Mouse (Mus musculus): ENCODE measurements at regions not wholly inside any gene's neighbourhood (a gene's known extent, or its start where the extent isn't known, plus 50 kb on each side); places are given as distances from the start of the nearest gene placed in this dataset.

- Histone ChIP-seq H3K36me3 (ENCODE audit: control insufficient read depth, insufficient read depth) (no peaks in the 10 kb centered on the region), H3K4me1 (replicated peaks; ENCODE audit: control insufficient read depth, insufficient read depth, low read length) (no peaks in the 10 kb centered on the region), H3K9me3 (ENCODE audit: control insufficient read depth) (no peaks in the 10 kb centered on the region), H3K4me3 (ENCODE audit: low read depth, low read length) (no peak overlapping the region), H3K9ac (ENCODE audit: low read depth, low read length) (no peak overlapping the region), H3K27ac (ENCODE audit: low read depth, low read length) (no peak overlapping the region), H3K27me3 (replicated peaks; ENCODE audit: control insufficient read depth, insufficient read depth, low read length) (no peaks in the 10 kb centered on the region), H3K4me2 (replicated peaks; ENCODE audit: low read depth) (no peak overlapping the region)
- ATAC-seq = no peak
- WGBS = 50% methylated on average over 7 of the region's 7 CpGs
- TF ChIP-seq CTCF (IDR thresholded peaks at IDR 0.05; ENCODE audit: low read depth) = no peak
Measured at GRCm38 (mm10) chr12:12527766-12528477, 266.0 kb downstream of the Fam49a start.

GRCm38 (mm10) chr12:12527366-12527765 is 265.4 kb downstream of the Fam49a start:
- 47% methylated on average over 3 of the region's 3 CpGs for WGBS
- Histone ChIP-seq H3K9ac (ENCODE audit: low read depth, low read length) (no peak overlapping the region), H3K27ac (ENCODE audit: low read depth, low read length) (no peak overlapping the region), H3K4me1 (replicated peaks; ENCODE audit: control insufficient read depth, insufficient read depth, low read length) (no peaks in the 10 kb centered on the region), H3K4me2 (replicated peaks; ENCODE audit: low read depth) (no peak overlapping the region), H3K9me3 (ENCODE audit: control insufficient read depth) (no peaks in the 10 kb centered on the region), H3K4me3 (ENCODE audit: low read depth, low read length) (no peak overlapping the region), H3K27me3 (replicated peaks; ENCODE audit: control insufficient read depth, insufficient read depth, low read length) (no peaks in the 10 kb centered on the region), H3K36me3 (ENCODE audit: control insufficient read depth, insufficient read depth) (no peaks in the 10 kb centered on the region)
- peak; percentile 63; the same call in 1 of the 2 replicates for ATAC-seq
- TF ChIP-seq CTCF (IDR thresholded peaks at IDR 0.05; ENCODE audit: low read depth) = no peak

GRCm38 (mm10) chr12:12520311-12520852 is 258.4 kb downstream of the Fam49a start:
- WGBS = 95% methylated on average over 8 of the region's 8 CpGs
- Histone ChIP-seq H3K9ac (ENCODE audit: low read depth, low read length) (no peak overlapping the region), H3K27ac (ENCODE audit: low read depth, low read length) (no peak overlapping the region), H3K9me3 (ENCODE audit: control insufficient read depth) (no peaks in the 10 kb centered on the region), H3K36me3 (ENCODE audit: control insufficient read depth, insufficient read depth) (no peaks in the 10 kb centered on the region), H3K4me2 (replicated peaks; ENCODE audit: low read depth) (no peak overlapping the region), H3K27me3 (replicated peaks; ENCODE audit: control insufficient read depth, insufficient read depth, low read length) (no peaks in the 10 kb centered on the region), H3K4me1 (replicated peaks; ENCODE audit: control insufficient read depth, insufficient read depth, low read length) (no peaks in the 10 kb centered on the region), H3K4me3 (ENCODE audit: low read depth, low read length) (no peak overlapping the region)
- no peak for ATAC-seq
- TF ChIP-seq CTCF (IDR thresholded peaks at IDR 0.05; ENCODE audit: low read depth) = no peak

- no peaks in the 10 kb centered on the region for H3K27me3 ChIP-seq (replicated peaks; ENCODE audit: control insufficient read depth, insufficient read depth, low read length)
- whole genome bisulfite sequencing = 51% methylated on average over 5 of the region's 5 CpGs
Measured at GRCm38 (mm10) chr12:12518490-12519070, 256.6 kb downstream of the Fam49a start.

GRCm38 (mm10) chr12:12517020-12517419 is 255.1 kb downstream of the Fam49a start:
- no peaks in the 10 kb centered on the region for H3K36me3 ChIP-seq (ENCODE audit: control insufficient read depth, insufficient read depth)
- H3K27ac ChIP-seq (ENCODE audit: low read depth, low read length) = no peak overlapping the region
- H3K9me3 ChIP-seq (ENCODE audit: control insufficient read depth) = no peaks in the 10 kb centered on the region
- peak; percentile 94 for ATAC-seq
- no peak overlapping the region for H3K9ac ChIP-seq (ENCODE audit: low read depth, low read length)
- no peaks in the 10 kb centered on the region for H3K4me1 ChIP-seq (replicated peaks; ENCODE audit: control insufficient read depth, insufficient read depth, low read length)
- no peak for TF ChIP-seq CTCF (IDR thresholded peaks at IDR 0.05; ENCODE audit: low read depth)
- H3K27me3 ChIP-seq (replicated peaks; ENCODE audit: control insufficient read depth, insufficient read depth, low read length) = no peaks in the 10 kb centered on the region
- H3K4me2 ChIP-seq (replicated peaks; ENCODE audit: low read depth) = no peak overlapping the region
- WGBS = 52% methylated on average over 4 of the region's 4 CpGs
- H3K4me3 ChIP-seq (ENCODE audit: low read depth, low read length) = no peak overlapping the region

More at GRCm38 (mm10) chr12:12518490-12519070, 256.6 kb downstream of the Fam49a start:
- no peak for ATAC-seq
- no peaks in the 10 kb centered on the region for H3K9me3 ChIP-seq (ENCODE audit: control insufficient read depth)
- no peaks in the 10 kb centered on the region for H3K4me1 ChIP-seq (replicated peaks; ENCODE audit: control insufficient read depth, insufficient read depth, low read length)
- no peak overlapping the region for H3K4me2 ChIP-seq (replicated peaks; ENCODE audit: low read depth)
- no peaks in the 10 kb centered on the region for H3K36me3 ChIP-seq (ENCODE audit: control insufficient read depth, insufficient read depth)
- no peak overlapping the region for H3K4me3 ChIP-seq (ENCODE audit: low read depth, low read length)
- no peak overlapping the region for H3K9ac ChIP-seq (ENCODE audit: low read depth, low read length)
- H3K27ac ChIP-seq (ENCODE audit: low read depth, low read length) = no peak overlapping the region
- no peak for TF ChIP-seq CTCF (IDR thresholded peaks at IDR 0.05; ENCODE audit: low read depth)

- ATAC-seq = no peak
Measured at GRCm38 (mm10) chr12:12510764-12511163, 248.8 kb downstream of the Fam49a start.

More at GRCm38 (mm10) chr12:12510764-12511163, 248.8 kb downstream of the Fam49a start:
- Histone ChIP-seq H3K4me1 (replicated peaks; ENCODE audit: control insufficient read depth, insufficient read depth, low read length) (no peaks in the 10 kb centered on the region), H3K9ac (ENCODE audit: low read depth, low read length) (no peak overlapping the region), H3K4me3 (ENCODE audit: low read depth, low read length) (no peak overlapping the region), H3K36me3 (ENCODE audit: control insufficient read depth, insufficient read depth) (no peaks in the 10 kb centered on the region), H3K9me3 (ENCODE audit: control insufficient read depth) (no peaks in the 10 kb centered on the region), H3K27me3 (replicated peaks; ENCODE audit: control insufficient read depth, insufficient read depth, low read length) (no peaks in the 10 kb centered on the region), H3K4me2 (replicated peaks; ENCODE audit: low read depth) (no peak overlapping the region), H3K27ac (ENCODE audit: low read depth, low read length) (no peak overlapping the region)
- TF ChIP-seq CTCF (IDR thresholded peaks at IDR 0.05; ENCODE audit: low read depth) = no peak

All from intestine, postnatal 0 days (tissue).